Mouse (Mus musculus): ENCODE measurements around the gene Fxr2. TPM values are rescaled to one million over a fixed set of nuclear protein-coding genes. Genes with fewer than 3 reads are reported as not detected.
A peak's percentile ranks its signal among the peaks of the same experiment; 100 is the strongest.

The Fxr2 gene
- polyA plus RNA-seq (2015; fragmentation: Nextera tagmentation; extraction: Ambion mirVana), result 29.7 and 32.1 TPM in 2 replicates

GRCm38 (mm10) chr11:69632284-69633089 is at the start of gene Fxr2:
Fxr2 (plus strand) TSS chr11:69632990.

GRCm38 (mm10) chr11:69605726-69606490 is 26.9 kb upstream of the Fxr2 start, which contains the start of gene Atp1b2:
Atp1b2 (minus strand) TSS chr11:69605942.

GRCm38 (mm10) chr11:69617805-69618204 is 15.0 kb upstream of the Fxr2 start, which contains the start of gene Shbg:
Shbg (minus strand) TSS chr11:69617905.

GRCm38 (mm10) chr11:69621571-69622268 is 11.1 kb upstream of the Fxr2 start, which contains the start of gene Sat2:
Sat2 (plus strand) TSS chr11:69622024.

GRCm38 (mm10) chr11:69655264-69656064 is 22.7 kb downstream of the Fxr2 start, which contains the start of gene Sox15:
Sox15 (plus strand) TSS chr11:69655314.

GRCm38 (mm10) chr11:69662213-69662966 is 29.6 kb downstream of the Fxr2 start, which contains the start of gene Mpdu1:
Mpdu1 (minus strand) TSS chr11:69662642.

GRCm38 (mm10) chr11:69665961-69666664 is 33.3 kb downstream of the Fxr2 start, which contains the start of gene Cd68:
Cd68 (minus strand) TSS chr11:69666153.

GRCm38 (mm10) chr11:69672211-69672706 is 39.5 kb downstream of the Fxr2 start, which contains the start of gene Eif4a1:
Eif4a1 (minus strand) TSS chr11:69672423.

GRCm38 (mm10) chr11:69681314-69682208 is 48.8 kb downstream of the Fxr2 start, which contains the start of gene Senp3:
Senp3 (minus strand) TSS chr11:69682084.

GRCm38 (mm10) chr11:69685526-69686148 is 52.8 kb downstream of the Fxr2 start, which contains the start of gene Tnfsf13:
Tnfsf13 (minus strand) TSS chr11:69685784.

GRCm38 (mm10) chr11:69695361-69696181 is 62.8 kb downstream of the Fxr2 start, which contains the start of the genes Tnfsf12 and Tnfsfm13:
Tnfsf12 (minus strand) TSS chr11:69695849.
Tnfsfm13 (minus strand) TSS chr11:69696098.

MicroRNA genes within 50 kb of the gene (microRNA counts, 519-probe panel; counts per million panel counts)
- 40.5 counts per million for microRNA mmu-miR-1934
- microRNA mmu-miR-467f, result 3,049 counts per million, percentile 14 among the panel's probes with 10 or more counts

Small RNAs within 50 kb of the gene (microRNA-seq; reads per million reads assigned to microRNA genes)
- gene Mir1934 (1.2 reads per million), gene Mir467f (not detected)

Other genes with a start within 250 kb of the Fxr2 start
- 189 and 200 TPM in 2 replicates for gene Naa38, start 237.5 kb upstream of the Fxr2 start, polyA plus RNA-seq (2015; fragmentation: Nextera tagmentation; extraction: Ambion mirVana)
- gene Cyb5d1, start 237.4 kb upstream of the Fxr2 start, polyA plus RNA-seq (2015; fragmentation: Nextera tagmentation; extraction: Ambion mirVana), result 18.6 and 21.2 TPM in 2 replicates
- gene Tmem88, start 234.8 kb upstream of the Fxr2 start, polyA plus RNA-seq (2015; fragmentation: Nextera tagmentation; extraction: Ambion mirVana), result 6.9 and 9.2 TPM in 2 replicates
- gene Kdm6b, start 219.3 kb upstream of the Fxr2 start, polyA plus RNA-seq (2015; fragmentation: Nextera tagmentation; extraction: Ambion mirVana), result 21.5 and 23.6 TPM in 2 replicates
- 2.8 and 4.7 TPM in 2 replicates for gene Dnah2, start 83.9 kb upstream of the Fxr2 start, polyA plus RNA-seq (2015; fragmentation: Nextera tagmentation; extraction: Ambion mirVana)
- 132 and 148 TPM in 2 replicates for gene Efnb3, start 72.8 kb upstream of the Fxr2 start, polyA plus RNA-seq (2015; fragmentation: Nextera tagmentation; extraction: Ambion mirVana)
- 12.1 and 13.1 TPM in 2 replicates for gene Wrap53, start 52.7 kb upstream of the Fxr2 start, polyA plus RNA-seq (2015; fragmentation: Nextera tagmentation; extraction: Ambion mirVana)
- 31.4 and 33.8 TPM in 2 replicates for gene Trp53, start 52.6 kb upstream of the Fxr2 start, polyA plus RNA-seq (2015; fragmentation: Nextera tagmentation; extraction: Ambion mirVana)
- 226 and 228 TPM in 2 replicates for gene Atp1b2, start 27.0 kb upstream of the Fxr2 start, polyA plus RNA-seq (2015; fragmentation: Nextera tagmentation; extraction: Ambion mirVana)
- gene Shbg, start 15.1 kb upstream of the Fxr2 start, polyA plus RNA-seq (2015; fragmentation: Nextera tagmentation; extraction: Ambion mirVana), result not detected in 2 replicates
- gene Sat2, start 11.0 kb upstream of the Fxr2 start, polyA plus RNA-seq (2015; fragmentation: Nextera tagmentation; extraction: Ambion mirVana), result 29.9 and 31.5 TPM in 2 replicates
- 0.36 and 0.46 TPM in 2 replicates for gene Sox15, start 22.3 kb downstream of the Fxr2 start, polyA plus RNA-seq (2015; fragmentation: Nextera tagmentation; extraction: Ambion mirVana)
- 113 and 114 TPM in 2 replicates for gene Mpdu1, start 29.7 kb downstream of the Fxr2 start, polyA plus RNA-seq (2015; fragmentation: Nextera tagmentation; extraction: Ambion mirVana)
- gene Cd68, start 33.2 kb downstream of the Fxr2 start, polyA plus RNA-seq (2015; fragmentation: Nextera tagmentation; extraction: Ambion mirVana), result 14.1 and 18.7 TPM in 2 replicates
- gene Eif4a1, start 39.4 kb downstream of the Fxr2 start, polyA plus RNA-seq (2015; fragmentation: Nextera tagmentation; extraction: Ambion mirVana), result 347 and 357 TPM in 2 replicates
- 69.5 and 74.3 TPM in 2 replicates for gene Senp3, start 49.1 kb downstream of the Fxr2 start, polyA plus RNA-seq (2015; fragmentation: Nextera tagmentation; extraction: Ambion mirVana)
- 0.92 and 0.93 TPM in 2 replicates for gene Tnfsf13, start 52.8 kb downstream of the Fxr2 start, polyA plus RNA-seq (2015; fragmentation: Nextera tagmentation; extraction: Ambion mirVana)
- gene Tnfsf12, start 62.9 kb downstream of the Fxr2 start, polyA plus RNA-seq (2015; fragmentation: Nextera tagmentation; extraction: Ambion mirVana), result 7.0 TPM in 2 replicates
- gene Tnfsfm13, start 63.1 kb downstream of the Fxr2 start, polyA plus RNA-seq (2015; fragmentation: Nextera tagmentation; extraction: Ambion mirVana), result 1.3 and 3.3 TPM in 2 replicates
- gene Polr2a, start 125.6 kb downstream of the Fxr2 start, polyA plus RNA-seq (2015; fragmentation: Nextera tagmentation; extraction: Ambion mirVana), result 9.6 and 10.9 TPM in 2 replicates
- 0.09 and 0.15 TPM in 2 replicates for gene Slc35g3, start 129.0 kb downstream of the Fxr2 start, polyA plus RNA-seq (2015; fragmentation: Nextera tagmentation; extraction: Ambion mirVana)
- 4.9 and 6.8 TPM in 2 replicates for gene Zbtb4, start 132.9 kb downstream of the Fxr2 start, polyA plus RNA-seq (2015; fragmentation: Nextera tagmentation; extraction: Ambion mirVana)
- gene Chrnb1, start 163.0 kb downstream of the Fxr2 start, polyA plus RNA-seq (2015; fragmentation: Nextera tagmentation; extraction: Ambion mirVana), result 1.3 and 1.5 TPM in 2 replicates
- gene Fgf11, start 168.9 kb downstream of the Fxr2 start, polyA plus RNA-seq (2015; fragmentation: Nextera tagmentation; extraction: Ambion mirVana), result 7.1 and 8.5 TPM in 2 replicates
- gene Tmem102, start 172.6 kb downstream of the Fxr2 start, polyA plus RNA-seq (2015; fragmentation: Nextera tagmentation; extraction: Ambion mirVana), result 1.2 and 1.6 TPM in 2 replicates
- gene Gm39566, start 182.3 kb downstream of the Fxr2 start, polyA plus RNA-seq (2015; fragmentation: Nextera tagmentation; extraction: Ambion mirVana), result not detected in 2 replicates
- not detected in 2 replicates for gene Spem2, start 185.5 kb downstream of the Fxr2 start, polyA plus RNA-seq (2015; fragmentation: Nextera tagmentation; extraction: Ambion mirVana)
- gene Spem1, start 189.2 kb downstream of the Fxr2 start, polyA plus RNA-seq (2015; fragmentation: Nextera tagmentation; extraction: Ambion mirVana), result not detected in 2 replicates
- 25.7 and 29.7 TPM in 2 replicates for gene Nlgn2, start 204.8 kb downstream of the Fxr2 start, polyA plus RNA-seq (2015; fragmentation: Nextera tagmentation; extraction: Ambion mirVana)
- 452 and 485 TPM in 2 replicates for gene Tmem256, start 205.5 kb downstream of the Fxr2 start, polyA plus RNA-seq (2015; fragmentation: Nextera tagmentation; extraction: Ambion mirVana)
- gene Plscr3, start 213.4 kb downstream of the Fxr2 start, polyA plus RNA-seq (2015; fragmentation: Nextera tagmentation; extraction: Ambion mirVana), result 32.3 and 33.8 TPM in 2 replicates
- 0.15 TPM in 1 of 2 replicates, not detected in the other for gene Tnk1, start 225.7 kb downstream of the Fxr2 start, polyA plus RNA-seq (2015; fragmentation: Nextera tagmentation; extraction: Ambion mirVana)
- gene Tmem95, start 245.0 kb downstream of the Fxr2 start, polyA plus RNA-seq (2015; fragmentation: Nextera tagmentation; extraction: Ambion mirVana), result not detected in 2 replicates
- gene Kctd11, start 248.4 kb downstream of the Fxr2 start, polyA plus RNA-seq (2015; fragmentation: Nextera tagmentation; extraction: Ambion mirVana), result 2.1 and 2.2 TPM in 2 replicates

All from neural tube, postnatal 0 days (tissue).